Mouse (Mus musculus): Measurements from ENCODE around the gene Ssr1. TPM values are rescaled to one million over a fixed set of nuclear protein-coding genes. Genes with fewer than 3 reads are reported as not detected.

Gene Ssr1
- polyA plus RNA-seq, 1 experiment from 2014 or later: 126 TPM

Other genes starting within 250 kb of the Ssr1 start
- 5.4 and 7.5 TPM in 2 replicates for gene Rreb1, start 215.8 kb downstream of the Ssr1 start, polyA plus RNA-seq (2014; fragmentation: Nextera tagmentation; extraction: Ambion mirVana)
- 55.2 and 56.4 TPM in 2 replicates for gene Riok1, start 42.8 kb upstream of the Ssr1 start, polyA plus RNA-seq (2014; fragmentation: Nextera tagmentation; extraction: Ambion mirVana)
- 0.96 and 0.99 TPM in 2 replicates for gene Cage1, start 42.9 kb upstream of the Ssr1 start, polyA plus RNA-seq (2014; fragmentation: Nextera tagmentation; extraction: Ambion mirVana)
- 3.0 and 3.9 TPM in 2 replicates for gene Dsp, start 157.1 kb upstream of the Ssr1 start, polyA plus RNA-seq (2014; fragmentation: Nextera tagmentation; extraction: Ambion mirVana)
- gene Snrnp48, start 210.7 kb upstream of the Ssr1 start, polyA plus RNA-seq (2014; fragmentation: Nextera tagmentation; extraction: Ambion mirVana): 41.4 and 41.9 TPM in 2 replicates

Data from limb, embryonic 11.5 days (tissue).